Mouse (Mus musculus) spleen, adult 2 months (tissue): ENCODE data around the gene Anks3. TPM values are rescaled to one million over a fixed set of nuclear protein-coding genes. Genes with fewer than 3 reads are reported as not detected.
A peak's percentile ranks its signal among the peaks of the same experiment; 100 is the strongest.

Experiments
- DNase-seq, 2 experiments: peaks; one replicate each; pipeline versions ENCODE4 v3.0.0 to v3.0.0-alpha.2; 2012 to 2021; ENCODE audit warnings: low spot score in 2 of 2, low read depth in 1 of 2
- H3K27ac ChIP-seq: fragments of 200-500 bp; 2 replicates; pipeline ENCODE4 v1.5.1; 2012; ENCODE audit warnings: low read length, inconsistent platforms; ENCODE audit not compliant: insufficient read depth
- H3K27me3 ChIP-seq: fragments of 200-500 bp; 2 replicates; pipeline ENCODE4 v1.6.1; 2012; ENCODE audit warnings: mild to moderate bottlenecking, moderate library complexity, low read length, inconsistent platforms; ENCODE audit not compliant: control insufficient read depth, insufficient read depth
- H3K36me3 ChIP-seq: fragments of 200-500 bp; 2 replicates; pipeline ENCODE4 v1.6.1; 2012; ENCODE audit warnings: mild to moderate bottlenecking, low read length, inconsistent platforms; ENCODE audit not compliant: control insufficient read depth, insufficient read depth
- H3K4me1 ChIP-seq: fragments of 200-500 bp; 2 replicates; pipeline ENCODE4 v1.6.1; 2011; ENCODE audit warnings: inconsistent platforms; ENCODE audit not compliant: control insufficient read depth, insufficient read depth, insufficient read length
- H3K4me3 ChIP-seq: fragments of 200-500 bp; 2 replicates; pipeline ENCODE4 v1.5.1; 2011; ENCODE audit warnings: mild to moderate bottlenecking, inconsistent platforms; ENCODE audit not compliant: insufficient read depth, insufficient read length; ENCODE audit errors: extremely low read depth
- CTCF ChIP-seq: fragments of 200-500 bp; IDR thresholded peaks from 2 replicates; pipeline ENCODE4 v1.5.1; 2011; ENCODE audit warnings: mild to moderate bottlenecking, inconsistent platforms; ENCODE audit not compliant: insufficient read depth, insufficient read length, insufficient replicate concordance; ENCODE audit errors: extremely low read depth
- POLR2A ChIP-seq: fragments of 200-500 bp; IDR thresholded peaks from 2 replicates; pipeline ENCODE4 v1.6.1; 2011; ENCODE audit warnings: low read depth, low read length, inconsistent platforms
- WGBS: fragments of 180-500 bp; shearing (Covaris S2); methylation state at CpG from one replicate; pipeline ENCODE4 v1.1.7; 2018; 5-methylcytosine and 5-hydroxymethylcytosine counted together
- polyA plus RNA-seq: library from polyadenylated mRNA; depleted of rRNA; stranded (reverse); fragments of >200 nt; gene quantifications from 2 replicates; pipeline ENCODE4 v1.2.3, GENCODE M21; 2012

The Anks3 gene
- polyA plus RNA-seq, 1 experiment: 51.5 TPM

- no peak for TF ChIP-seq CTCF
- no peak for TF ChIP-seq POLR2A
- Histone ChIP-seq H3K27me3 (no peaks in the 10 kb centered on the region), H3K4me3 (peak overlapping the region; percentile 84), H3K36me3 (peaks cover 25% of the 10 kb centered on the region), H3K4me1 (peaks cover 2% of the 10 kb centered on the region; the same call in 1 of the 2 replicates), H3K27ac (peak overlapping the region; percentile 74)
- 3% methylated on average over 16 of the region's 16 CpGs for WGBS
- no peak for DNase-seq
Observed at GRCm38 (mm10) chr16:4939412-4939811, 24.6 kb downstream of the Anks3 start.

DNA sequence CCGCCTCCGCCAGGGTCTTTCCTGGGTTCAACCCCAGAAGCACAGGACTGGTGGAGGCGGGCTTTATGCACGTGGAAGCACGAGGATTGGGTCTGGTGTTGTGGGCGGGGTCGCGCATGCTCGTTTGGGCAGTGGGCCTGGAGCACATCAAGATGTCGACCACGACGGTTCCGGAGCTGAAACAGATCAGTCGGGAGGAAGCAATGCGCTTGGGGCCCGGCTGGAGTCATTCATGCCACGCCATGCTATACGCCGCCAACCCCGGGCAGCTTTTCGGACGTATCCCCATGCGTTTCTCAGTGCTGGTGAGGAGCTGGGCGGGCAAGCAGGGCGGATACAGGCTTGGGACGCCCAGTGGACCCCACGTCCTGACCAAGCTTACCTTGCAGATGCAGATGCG is 25.0 kb downstream of the Anks3 start:
- Histone ChIP-seq H3K27ac (peak overlapping the region; percentile 74), H3K27me3 (no peaks in the 10 kb centered on the region), H3K4me1 (peaks cover 2% of the 10 kb centered on the region; the same call in 1 of the 2 replicates), H3K4me3 (peak overlapping the region; percentile 84), H3K36me3 (peaks cover 26% of the 10 kb centered on the region)
- TF ChIP-seq POLR2A: peak; percentile 87
- TF ChIP-seq CTCF: no peak
- peak; percentile 86 to 96 for DNase-seq
- under 1% methylated on average over 28 of the region's 28 CpGs for WGBS

GRCm38 (mm10) chr16:4938461-4938860 is 25.5 kb downstream of the Anks3 start, which contains the start of gene Nudt16l1:
Nudt16l1 (plus strand) TSS chr16:4938761.
- no peak for DNase-seq
- TF ChIP-seq CTCF (no peak), POLR2A (no peak)
- Histone ChIP-seq H3K36me3 (peaks cover 25% of the 10 kb centered on the region), H3K4me3 (peak within 1 kb of the TSS; percentile 84), H3K4me1 (peaks cover 2% of the 10 kb centered on the region; the same call in 1 of the 2 replicates), H3K27ac (peak within 1 kb of the TSS; percentile 74), H3K27me3 (no peaks in the 10 kb centered on the region)
- 2% methylated on average over 2 of the region's 2 CpGs for WGBS

- Histone ChIP-seq H3K27ac (no peak overlapping the region), H3K4me1 (peaks cover 2% of the 10 kb centered on the region; the same call in 1 of the 2 replicates), H3K4me3 (no peak overlapping the region), H3K27me3 (no peaks in the 10 kb centered on the region), H3K36me3 (peaks cover 30% of the 10 kb centered on the region)
- WGBS: 92% methylated on average over 8 of the region's 8 CpGs
- DNase-seq: no peak
- no peak for TF ChIP-seq CTCF
- TF ChIP-seq POLR2A: no peak
Observed at GRCm38 (mm10) chr16:4937351-4938190, 26.4 kb downstream of the Anks3 start.

- DNase-seq: no peak
- H3K4me1 ChIP-seq: peaks cover 2% of the 10 kb centered on the region; the same call in 1 of the 2 replicates
- TF ChIP-seq POLR2A: no peak
- 50% methylated on average over 10 of the region's 10 CpGs for WGBS
- H3K36me3 ChIP-seq: peaks cover 34% of the 10 kb centered on the region
- no peaks in the 10 kb centered on the region for H3K27me3 ChIP-seq
- H3K4me3 ChIP-seq: no peak overlapping the region
- no peak overlapping the region; the same call in 1 of the 2 replicates for H3K27ac ChIP-seq
Observed at GRCm38 (mm10) chr16:4935931-4936703, 27.9 kb downstream of the Anks3 start.

DNA sequence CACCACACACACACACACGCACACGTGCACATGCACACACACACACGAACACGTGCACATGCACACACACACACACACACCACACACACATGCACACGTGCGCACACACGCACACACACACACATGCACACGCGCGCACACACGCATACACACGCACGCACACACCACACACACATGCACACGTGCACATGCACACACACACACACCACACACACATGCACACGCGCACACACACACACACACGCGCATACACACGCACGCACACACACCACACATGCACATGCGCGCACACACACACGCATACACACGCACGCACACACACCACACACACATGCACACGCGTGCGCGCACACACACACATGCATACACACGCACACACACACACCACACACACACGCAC is 28.6 kb downstream of the Anks3 start:
- 96% methylated on average over 31 of the region's 31 CpGs for WGBS
- Histone ChIP-seq H3K27ac (no peak overlapping the region), H3K27me3 (no peaks in the 10 kb centered on the region), H3K4me1 (peaks cover 2% of the 10 kb centered on the region; the same call in 1 of the 2 replicates), H3K4me3 (no peak overlapping the region), H3K36me3 (peaks cover 37% of the 10 kb centered on the region)
- no peak for TF ChIP-seq POLR2A
- no peak for TF ChIP-seq CTCF
- no peak for DNase-seq

DNA sequence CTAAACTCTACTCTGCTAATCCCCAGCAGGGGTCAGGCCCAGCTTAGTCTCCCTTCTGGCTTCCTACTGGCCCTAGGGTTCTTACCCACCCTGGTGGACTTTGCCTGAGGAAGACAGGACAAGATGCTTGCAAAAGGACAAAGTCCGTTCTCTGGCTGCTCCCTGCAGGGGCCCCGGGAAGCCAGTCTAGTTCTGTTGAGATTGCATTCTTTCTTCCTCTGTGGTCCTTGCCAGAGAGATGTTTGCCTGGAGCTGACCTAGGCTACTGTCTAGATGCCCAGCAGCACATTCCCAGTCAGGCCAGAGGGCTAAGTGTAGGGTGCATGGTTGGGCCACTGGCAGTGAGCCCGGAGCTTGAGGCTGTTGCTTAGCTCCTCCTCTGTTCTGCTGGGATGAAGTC is 31.6 kb downstream of the Anks3 start:
- Histone ChIP-seq H3K4me3 (no peak overlapping the region), H3K36me3 (peaks cover 51% of the 10 kb centered on the region), H3K27ac (no peak overlapping the region), H3K27me3 (no peaks in the 10 kb centered on the region), H3K4me1 (no peaks in the 10 kb centered on the region; the same call in 1 of the 2 replicates)
- TF ChIP-seq POLR2A (no peak), CTCF (no peak)
- 88% methylated on average over 3 of the region's 3 CpGs for WGBS
- no peak for DNase-seq
